Mouse (Mus musculus) forebrain, embryonic 14.5 days (tissue): Measurements from ENCODE around the gene Stip1. TPM values are rescaled to one million over a fixed set of nuclear protein-coding genes. Genes with fewer than 3 reads are reported as not detected.

ENCODE experiments used
- ATAC-seq: fragments of 200-750 bp; cut with Nextera tagmentation; 2 replicates; pipeline ENCODE4 v1.8.0; 2017; ENCODE audit warnings: mild to moderate bottlenecking, moderate library complexity
- DNase-seq: peaks from one replicate; pipeline ENCODE4 v3.0.0-alpha.2; 2015; ENCODE audit warnings: low spot score
- H3K27ac ChIP-seq: fragments of 300-500 bp; sonication (generic); 2 replicates; pipeline ENCODE4 v1.5.1; 2014; ENCODE audit warnings: low read depth, mild to moderate bottlenecking, control low read depth, low read length, moderate library complexity
- H3K27me3 ChIP-seq: fragments of 300-500 bp; sonication (generic); replicated peaks from 2 replicates; pipeline ENCODE4 v1.6.1; 2014; ENCODE audit warnings: low read length, control low read depth, mixed read lengths; ENCODE audit not compliant: control insufficient read depth, insufficient read depth
- H3K36me3 ChIP-seq: fragments of 300-500 bp; sonication (generic); 2 replicates; pipeline ENCODE4 v1.6.1; 2014; ENCODE audit warnings: low read length, control low read depth; ENCODE audit not compliant: control insufficient read depth, insufficient read depth
- H3K4me1 ChIP-seq: fragments of 300-500 bp; sonication (generic); 2 replicates; pipeline ENCODE4 v1.6.1; 2014; ENCODE audit warnings: antibody characterized with exemption, low read length, control low read depth; ENCODE audit not compliant: control insufficient read depth, insufficient read depth
- H3K4me2 ChIP-seq: fragments of 300-500 bp; sonication (generic); 2 replicates; pipeline ENCODE4 v1.6.1; 2014; ENCODE audit warnings: mild to moderate bottlenecking, control low read depth, low read length
- H3K4me3 ChIP-seq: fragments of 300-500 bp; sonication (generic); 2 replicates; pipeline ENCODE4 v1.5.1; 2014; ENCODE audit warnings: low read depth, low read length, control low read depth
- H3K9ac ChIP-seq: fragments of 300-500 bp; sonication (generic); 2 replicates; pipeline ENCODE4 v1.6.1; 2014; ENCODE audit warnings: mild to moderate bottlenecking, low read length, control low read depth, moderate library complexity
- H3K9me3 ChIP-seq: fragments of 300-500 bp; sonication (generic); replicated peaks from 2 replicates; pipeline ENCODE4 v1.6.1; 2016; ENCODE audit warnings: low read length, control low read depth, mixed read lengths; ENCODE audit not compliant: control insufficient read depth
- WGBS: fragments of 180-500 bp; shearing (Covaris S2); extraction: QIAGEN DNeasy Blood & Tissue Kit; methylation state at CpG from one replicate; pipeline ENCODE4 v1.1.7; 2014; 5-methylcytosine and 5-hydroxymethylcytosine counted together
- polyA plus RNA-seq: library from polyadenylated mRNA; unstranded; fragments of >200 nt; fragmentation: Nextera tagmentation; extraction: Ambion mirVana; gene quantifications from 2 replicates; pipeline ENCODE4 v1.2.1, GENCODE M21; 2014

The Stip1 gene
- polyA plus RNA-seq, 1 experiment from 2014 or later = 287 TPM

DNA sequence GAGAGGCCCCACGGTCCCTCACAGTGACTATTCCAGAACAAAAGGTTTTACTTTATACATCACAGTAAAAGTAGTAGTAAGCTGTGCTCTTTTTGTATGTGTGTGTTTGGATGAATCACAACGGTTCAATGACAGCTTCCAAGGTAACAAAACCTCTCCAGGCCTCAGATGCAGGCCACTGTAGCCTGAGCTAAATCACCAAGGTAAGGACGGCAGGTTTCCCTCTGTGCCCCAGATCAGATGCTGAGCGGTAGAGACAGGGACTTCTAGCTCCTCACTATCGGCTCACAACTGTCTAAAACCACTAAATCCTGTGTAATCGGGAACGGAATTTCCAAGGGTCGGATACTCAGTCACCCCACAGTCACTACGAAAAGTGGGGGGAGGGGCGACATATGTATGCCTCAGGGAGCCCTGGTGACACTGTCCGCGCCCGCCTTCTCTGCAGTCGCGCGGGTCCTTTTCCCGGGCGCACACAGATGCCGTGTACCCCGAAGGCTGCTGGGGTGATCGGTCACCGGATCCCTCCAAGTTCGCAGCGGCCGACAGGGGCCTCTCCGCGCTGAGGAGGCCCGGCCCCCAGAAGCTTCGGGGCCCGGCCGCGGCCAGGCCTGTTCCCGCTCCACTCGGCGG lies 563 bp downstream of the Stip1 start:
- peak; percentile 51 for DNase-seq
- peak overlapping the region; percentile 92 for H3K4me3 ChIP-seq
- peak overlapping the region; percentile 95 for H3K9ac ChIP-seq
- H3K9me3 ChIP-seq = no peaks in the 10 kb centered on the region
- H3K27ac ChIP-seq = peak overlapping the region; percentile 88
- H3K4me2 ChIP-seq = peak overlapping the region; percentile 87
- ATAC-seq = peak; percentile 24
- no peaks in the 10 kb centered on the region for H3K27me3 ChIP-seq
- 1% methylated on average over 35 of the region's 35 CpGs for WGBS
- peaks cover 17% of the 10 kb centered on the region for H3K36me3 ChIP-seq
- H3K4me1 ChIP-seq = peaks cover 17% of the 10 kb centered on the region

GRCm38 (mm10) chr19:7034006-7034405 lies 5.8 kb downstream of the Stip1 start:
- no peak overlapping the region for H3K9ac ChIP-seq
- H3K36me3 ChIP-seq = peaks cover 67% of the 10 kb centered on the region
- no peak overlapping the region for H3K27ac ChIP-seq
- 97% methylated on average over 5 of the region's 5 CpGs for WGBS
- H3K27me3 ChIP-seq = no peaks in the 10 kb centered on the region
- H3K4me1 ChIP-seq = peaks cover 11% of the 10 kb centered on the region
- H3K9me3 ChIP-seq = no peaks in the 10 kb centered on the region
- H3K4me3 ChIP-seq = no peak overlapping the region
- H3K4me2 ChIP-seq = no peak overlapping the region
- no peak for ATAC-seq
- no peak for DNase-seq

DNA sequence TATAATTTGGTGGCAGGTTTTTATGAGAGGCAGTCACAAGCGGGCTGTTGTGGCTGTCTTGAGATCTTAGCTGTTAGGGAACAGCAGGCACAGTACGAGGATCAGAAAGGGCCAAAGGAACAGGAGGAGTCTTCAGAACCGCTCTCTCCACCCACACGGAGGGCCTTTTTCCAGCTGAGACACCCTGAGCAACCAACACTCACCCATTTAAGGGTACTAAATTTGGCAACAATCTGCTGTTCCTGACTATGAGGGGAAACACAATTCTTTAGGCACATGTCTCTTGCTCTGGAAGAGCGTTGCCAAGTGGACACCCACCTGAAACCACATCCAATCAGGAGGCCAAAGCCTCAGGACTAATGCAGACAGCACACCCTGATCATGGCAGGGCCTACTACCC lies 10.2 kb downstream of the Stip1 start:
- 92% methylated on average over 5 of the region's 5 CpGs for WGBS
- Histone ChIP-seq H3K9ac (no peak overlapping the region), H3K27me3 (no peaks in the 10 kb centered on the region), H3K36me3 (peaks cover 96% of the 10 kb centered on the region), H3K4me2 (no peak overlapping the region), H3K4me1 (no peaks in the 10 kb centered on the region), H3K9me3 (no peaks in the 10 kb centered on the region), H3K27ac (no peak overlapping the region), H3K4me3 (no peak overlapping the region)
- no peak for DNase-seq
- ATAC-seq = no peak

- Histone ChIP-seq H3K9me3 (no peaks in the 10 kb centered on the region), H3K9ac (no peak overlapping the region), H3K4me2 (no peak overlapping the region), H3K4me1 (no peaks in the 10 kb centered on the region), H3K27me3 (no peaks in the 10 kb centered on the region), H3K27ac (no peak overlapping the region), H3K36me3 (peaks cover 81% of the 10 kb centered on the region), H3K4me3 (no peak overlapping the region)
- WGBS = 55% methylated on average over 3 of the region's 3 CpGs
- DNase-seq (peak; percentile 69), ATAC-seq (no peak)
Measured at GRCm38 (mm10) chr19:7020224-7020641, 19.5 kb downstream of the Stip1 start.

GRCm38 (mm10) chr19:7019191-7019590 lies 20.6 kb downstream of the Stip1 start, which contains the start of gene Fermt3:
TSS of gene Fermt3 (minus strand) at chr19:7019469.
- DNase-seq (no peak), ATAC-seq (no peak)
- Histone ChIP-seq H3K27me3 (no peaks in the 10 kb centered on the region), H3K4me2 (no peak within 1 kb of the TSS), H3K9ac (no peak within 1 kb of the TSS), H3K4me1 (no peaks in the 10 kb centered on the region), H3K36me3 (peaks cover 70% of the 10 kb centered on the region), H3K4me3 (no peak within 1 kb of the TSS), H3K9me3 (no peaks in the 10 kb centered on the region), H3K27ac (no peak within 1 kb of the TSS)
- WGBS = 88% methylated on average over 5 of the region's 5 CpGs

DNA sequence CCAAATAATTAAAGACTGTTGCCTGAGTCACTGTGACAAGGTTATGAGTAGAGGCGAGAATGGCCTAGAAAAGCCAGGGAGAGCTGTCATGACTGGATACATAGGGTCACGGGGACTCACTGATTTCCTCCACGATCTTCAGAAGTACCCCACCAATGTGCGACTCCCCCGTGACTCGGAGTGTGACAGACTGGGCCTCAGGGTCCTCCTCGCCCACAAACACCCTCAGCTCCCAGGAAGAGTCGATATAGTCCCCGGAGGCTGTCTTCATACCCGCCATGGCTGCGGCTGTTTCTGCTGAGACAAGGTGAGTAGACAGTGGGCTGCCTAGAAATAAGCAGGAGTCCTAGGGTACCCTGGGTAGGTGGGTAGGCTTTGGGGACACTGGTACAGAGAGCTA lies 21.2 kb downstream of the Stip1 start:
- H3K9ac ChIP-seq = no peak overlapping the region
- WGBS = 94% methylated on average over 11 of the region's 11 CpGs
- no peaks in the 10 kb centered on the region for H3K4me1 ChIP-seq
- no peak overlapping the region for H3K4me2 ChIP-seq
- no peak overlapping the region for H3K4me3 ChIP-seq
- ATAC-seq = no peak
- no peaks in the 10 kb centered on the region for H3K27me3 ChIP-seq
- peaks cover 68% of the 10 kb centered on the region for H3K36me3 ChIP-seq
- H3K27ac ChIP-seq = no peak overlapping the region
- no peaks in the 10 kb centered on the region for H3K9me3 ChIP-seq
- no peak for DNase-seq

GRCm38 (mm10) chr19:7017541-7018457 lies 22.0 kb downstream of the Stip1 start:
- H3K4me1 ChIP-seq = no peaks in the 10 kb centered on the region
- no peaks in the 10 kb centered on the region for H3K9me3 ChIP-seq
- H3K36me3 ChIP-seq = peaks cover 61% of the 10 kb centered on the region
- WGBS = 90% methylated on average over 12 of the region's 12 CpGs
- H3K9ac ChIP-seq = no peak overlapping the region
- H3K27ac ChIP-seq = no peak overlapping the region
- H3K4me2 ChIP-seq = no peak overlapping the region
- DNase-seq (no peak), ATAC-seq (no peak)
- H3K27me3 ChIP-seq = no peaks in the 10 kb centered on the region
- no peak overlapping the region for H3K4me3 ChIP-seq

GRCm38 (mm10) chr19:7014481-7015135 lies 25.2 kb downstream of the Stip1 start:
- ATAC-seq = no peak

More at GRCm38 (mm10) chr19:7014481-7015135, 25.2 kb downstream of the Stip1 start:
- no peak overlapping the region for H3K27ac ChIP-seq
- H3K27me3 ChIP-seq = no peaks in the 10 kb centered on the region
- no peak overlapping the region for H3K9ac ChIP-seq
- H3K9me3 ChIP-seq = no peaks in the 10 kb centered on the region
- H3K4me1 ChIP-seq = no peaks in the 10 kb centered on the region
- no peak overlapping the region for H3K4me3 ChIP-seq
- H3K36me3 ChIP-seq = peaks cover 29% of the 10 kb centered on the region
- DNase-seq = no peak
- WGBS = 91% methylated on average over 20 of the region's 20 CpGs
- H3K4me2 ChIP-seq = no peak overlapping the region
